Comparison of ENCODE assay signal across 19 mouse cellular contexts in genomic region chr13:94928086-94928485, GRCm38 (mm10). TPM values are rescaled to one million over a fixed set of nuclear protein-coding genes. Genes with fewer than 3 reads are reported as not detected.
"Had no signal": no experiment of that assay in that cellular context is flagged by ENCODE, and none has a peak within 500 bp of the region (broad histone marks: within the 10 kb centered on the region; RNA-seq: fewer than 3 reads in every experiment).

No protein-coding gene starts in this region.

- DNase-seq: liver, postnatal 0 days; lung, adult 2 months; lung, postnatal 14 days; lung, postnatal 36 days; right cerebral cortex, postnatal 14 days; thymus, adult 2 months; thymus, postnatal 25 days; thymus, postnatal 4 days had no signal

- H3K36me3 ChIP-seq: liver, embryonic 15.5 days; lung, embryonic 15.5 days; midbrain, embryonic 12.5 days; midbrain, embryonic 15.5 days; neural tube, embryonic 12.5 days; stomach, embryonic 15.5 days had no signal

- H3K9me3 ChIP-seq: liver, embryonic 15.5 days; lung, embryonic 15.5 days; midbrain, embryonic 12.5 days; midbrain, embryonic 15.5 days; neural tube, embryonic 12.5 days; stomach, embryonic 15.5 days had no signal

- H3K27ac ChIP-seq: liver, embryonic 15.5 days; lung, embryonic 15.5 days; macrophage; midbrain, embryonic 12.5 days; midbrain, embryonic 15.5 days; neural tube, embryonic 12.5 days; stomach, embryonic 15.5 days; stomach, postnatal 0 days had no signal

- H3K9ac ChIP-seq: liver, embryonic 15.5 days; liver, postnatal 0 days; lung, embryonic 15.5 days; midbrain, embryonic 12.5 days; midbrain, embryonic 15.5 days; neural tube, embryonic 12.5 days; stomach, embryonic 15.5 days had no signal

- H3K4me3 ChIP-seq: liver, embryonic 15.5 days; lung, embryonic 15.5 days; midbrain, embryonic 12.5 days; midbrain, embryonic 15.5 days; neural tube, embryonic 12.5 days; stomach, embryonic 15.5 days had no signal

- ATAC-seq: liver, postnatal 0 days; lung, postnatal 0 days; midbrain, embryonic 15.5 days had no signal

- H3K4me1 ChIP-seq: liver, embryonic 15.5 days; lung, embryonic 15.5 days; midbrain, embryonic 12.5 days; midbrain, embryonic 15.5 days; neural tube, embryonic 12.5 days; stomach, embryonic 15.5 days had no signal

- H3K4me2 ChIP-seq: liver, embryonic 15.5 days; lung, embryonic 15.5 days; midbrain, embryonic 12.5 days; midbrain, embryonic 15.5 days; neural tube, embryonic 12.5 days; stomach, embryonic 15.5 days had no signal

RNA-seq across cellular contexts. Expression of gene Otp, which starts 52.7 kb away (rescaled TPM):
- polyA plus RNA-seq: liver, embryonic 15.5 days; liver, postnatal 0 days; lung, adult 2 months; lung, embryonic 15.5 days; lung, postnatal 0 days; macrophage; spleen, adult 2 months; stomach, embryonic 15.5 days; stomach, postnatal 0 days; testis, adult 2 months; thymus, adult 2 months had no signal
